Mouse (Mus musculus) midbrain, embryonic 10.5 days (tissue): ENCODE data around the gene Zfp105. TPM values are rescaled to one million over a fixed set of nuclear protein-coding genes. Genes with fewer than 3 reads are reported as not detected.

Source experiments
- polyA plus RNA-seq: library from polyadenylated mRNA; unstranded; fragments of >200 nt; fragmentation: Nextera tagmentation; extraction: Ambion mirVana; gene quantifications from 2 replicates; pipeline ENCODE4 v1.2.1, GENCODE M21; 2016

Zfp105 gene
- polyA plus RNA-seq, 1 experiment from 2014 or later = 35.9 TPM

Other genes starting within 250 kb of the Zfp105 start
- not detected in 2 replicates for gene Topaz1, start 175.7 kb upstream of the Zfp105 start, polyA plus RNA-seq
- gene Tcaim, start 117.5 kb upstream of the Zfp105 start, polyA plus RNA-seq = 4.6 and 5.8 TPM in 2 replicates
- gene Gm35549, start 79.0 kb upstream of the Zfp105 start, polyA plus RNA-seq = 0.32 TPM in 1 of 2 replicates, not detected in the other
- gene Zfp445, start 57.1 kb upstream of the Zfp105 start, polyA plus RNA-seq = 69.5 and 88.0 TPM in 2 replicates
- gene Zkscan7, start 37.4 kb upstream of the Zfp105 start, polyA plus RNA-seq = 3.6 and 4.6 TPM in 2 replicates
- 22.8 and 23.4 TPM in 2 replicates for gene 1110059G10Rik, start 27.9 kb downstream of the Zfp105 start, polyA plus RNA-seq
- gene Kif15, start 28.0 kb downstream of the Zfp105 start, polyA plus RNA-seq = 88.7 and 88.9 TPM in 2 replicates
- gene Tmem42, start 98.3 kb downstream of the Zfp105 start, polyA plus RNA-seq = 18.6 and 20.3 TPM in 2 replicates
- 0.68 and 0.70 TPM in 2 replicates for gene Tgm4, start 111.7 kb downstream of the Zfp105 start, polyA plus RNA-seq
- 79.2 and 81.9 TPM in 2 replicates for gene Zdhhc3, start 190.1 kb downstream of the Zfp105 start, polyA plus RNA-seq
- gene Exosc7, start 190.1 kb downstream of the Zfp105 start, polyA plus RNA-seq = 138 and 157 TPM in 2 replicates
- gene Clec3b, start 227.9 kb downstream of the Zfp105 start, polyA plus RNA-seq = 0.20 TPM in 1 of 2 replicates, not detected in the other